Mouse (Mus musculus) natural killer cell, adult 2 months (primary cell): ENCODE data around the gene Rab40c.

Experiments
- DNase-seq, 2 experiments: peaks; one replicate each; pipeline ENCODE4 v3.0.0; 2022; ENCODE audit warnings: low spot score in 2 of 2

Rab40c gene

DNA sequence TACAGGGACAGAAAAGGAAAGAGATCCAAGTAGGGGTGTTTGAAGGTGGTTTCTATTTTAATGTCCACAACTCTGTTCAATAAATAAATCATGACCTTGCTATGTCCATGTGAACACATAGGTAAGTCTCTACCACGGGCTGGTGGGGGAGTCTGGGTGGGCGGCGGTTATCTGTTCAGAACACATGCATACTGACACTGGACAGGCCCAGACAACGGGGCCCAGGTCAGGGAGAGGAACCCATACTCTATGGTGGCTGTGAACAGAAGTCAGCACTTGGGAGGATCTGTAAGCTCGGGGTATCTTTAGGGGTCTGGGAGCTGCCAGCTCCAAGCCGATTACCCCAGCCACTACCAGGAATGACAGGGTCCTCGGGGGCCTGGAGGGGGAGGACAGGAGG is 26.8 kb upstream of the Rab40c start:
- DNase-seq: no peak

DNA sequence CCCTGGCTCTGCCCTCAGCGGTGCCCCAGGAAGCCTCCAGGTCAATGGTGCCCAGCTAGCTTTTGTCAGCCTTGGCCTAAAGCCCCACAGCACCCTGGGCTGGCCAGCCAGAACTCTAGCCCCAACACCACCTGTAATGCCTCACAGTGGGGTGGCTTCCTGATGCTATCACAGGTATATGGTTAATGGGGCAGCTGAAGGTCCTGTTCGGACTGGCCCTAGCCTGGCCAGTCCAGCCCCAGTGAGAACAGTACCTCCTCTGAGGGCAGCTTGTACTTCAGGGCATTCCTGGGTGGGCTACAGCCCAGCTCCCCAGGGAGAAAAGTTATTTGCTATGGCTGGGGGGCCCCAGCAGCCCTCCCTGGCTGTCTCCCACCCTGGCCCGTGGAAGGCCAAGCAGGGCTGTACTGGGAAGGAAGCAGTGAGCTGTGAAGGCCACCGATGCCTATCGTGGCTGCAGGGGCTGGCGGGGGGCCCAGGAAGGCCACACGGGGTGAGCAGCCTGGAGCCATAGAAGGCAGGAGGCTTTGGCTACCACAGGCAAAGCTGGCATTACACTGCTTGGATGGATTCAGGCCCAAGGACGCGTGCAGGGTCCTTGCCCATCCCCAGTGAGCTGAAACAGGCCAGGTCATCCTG is 26.1 kb upstream of the Rab40c start:
- DNase-seq: no peak

DNA sequence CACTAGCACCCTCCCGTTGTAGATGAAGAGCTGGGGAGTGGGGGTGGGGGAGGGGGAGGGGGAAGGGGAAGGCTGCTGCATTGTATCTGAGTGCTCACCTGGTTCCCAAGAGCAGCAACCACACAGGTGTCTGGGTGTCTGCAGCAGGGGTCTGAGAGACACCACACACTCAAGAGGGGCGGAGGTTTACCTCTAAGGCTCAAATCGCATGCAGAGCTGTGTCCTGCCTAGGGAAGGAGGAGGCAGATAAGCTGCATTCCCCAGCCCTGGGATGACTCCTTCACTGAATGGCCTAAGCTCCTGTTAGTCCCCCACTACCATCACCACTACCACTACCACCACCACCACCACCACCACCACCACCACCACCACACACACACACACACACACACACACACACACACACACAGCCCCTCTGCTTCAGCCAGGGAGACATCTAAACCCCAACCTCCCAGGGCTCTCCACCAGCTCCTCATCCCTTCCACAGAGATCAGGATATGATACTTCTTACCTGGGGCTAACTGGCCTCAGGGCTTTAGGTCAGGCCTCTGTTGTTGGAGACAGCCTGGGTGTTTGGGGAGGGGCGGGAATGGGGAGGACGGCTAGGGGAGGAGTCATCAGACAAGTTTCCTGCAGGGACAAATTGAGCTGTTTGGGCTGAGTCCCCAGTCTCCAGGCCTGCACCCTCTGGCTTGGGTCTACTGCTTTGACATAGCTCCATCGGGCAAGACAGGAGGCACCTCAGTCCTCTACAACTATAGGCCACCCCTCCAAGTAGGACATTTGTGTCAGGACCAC is 25.0 kb upstream of the Rab40c start, which contains the start of the genes Pigq and Nhlrc4:
Gene Pigq (minus strand): TSS at position 571 of the 798 bp plus-strand sequence.
Gene Nhlrc4 (minus strand): TSS at position 596 of the 798 bp plus-strand sequence.
- no peak for DNase-seq

DNA sequence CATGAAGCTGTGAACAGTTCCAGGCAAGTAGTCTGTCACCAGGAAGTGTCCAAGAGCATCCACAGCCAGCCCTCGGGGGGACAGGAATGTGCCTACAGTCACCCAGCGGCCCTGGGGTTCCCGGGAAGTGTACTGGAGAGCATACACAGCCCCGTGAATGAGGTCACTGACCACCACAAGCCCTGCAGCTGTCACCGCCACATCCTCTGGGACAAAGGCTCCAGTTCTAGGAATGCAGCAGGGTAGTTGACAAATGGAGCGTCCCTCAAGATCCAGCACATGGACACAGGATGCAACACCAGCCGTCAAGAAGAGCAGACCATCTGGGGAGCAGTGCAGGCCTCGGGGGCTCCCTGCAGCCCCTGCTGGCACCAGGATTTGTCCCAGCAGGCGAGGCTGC is 24.2 kb upstream of the Rab40c start:
- no peak for DNase-seq

- no peak for DNase-seq
These were observed 23.7 kb upstream of the Rab40c start for GRCm38 (mm10) chr17:25943221-25943620.

GRCm38 (mm10) chr17:25942597-25943151 is 23.1 kb upstream of the Rab40c start:
- DNase-seq: no peak

DNA sequence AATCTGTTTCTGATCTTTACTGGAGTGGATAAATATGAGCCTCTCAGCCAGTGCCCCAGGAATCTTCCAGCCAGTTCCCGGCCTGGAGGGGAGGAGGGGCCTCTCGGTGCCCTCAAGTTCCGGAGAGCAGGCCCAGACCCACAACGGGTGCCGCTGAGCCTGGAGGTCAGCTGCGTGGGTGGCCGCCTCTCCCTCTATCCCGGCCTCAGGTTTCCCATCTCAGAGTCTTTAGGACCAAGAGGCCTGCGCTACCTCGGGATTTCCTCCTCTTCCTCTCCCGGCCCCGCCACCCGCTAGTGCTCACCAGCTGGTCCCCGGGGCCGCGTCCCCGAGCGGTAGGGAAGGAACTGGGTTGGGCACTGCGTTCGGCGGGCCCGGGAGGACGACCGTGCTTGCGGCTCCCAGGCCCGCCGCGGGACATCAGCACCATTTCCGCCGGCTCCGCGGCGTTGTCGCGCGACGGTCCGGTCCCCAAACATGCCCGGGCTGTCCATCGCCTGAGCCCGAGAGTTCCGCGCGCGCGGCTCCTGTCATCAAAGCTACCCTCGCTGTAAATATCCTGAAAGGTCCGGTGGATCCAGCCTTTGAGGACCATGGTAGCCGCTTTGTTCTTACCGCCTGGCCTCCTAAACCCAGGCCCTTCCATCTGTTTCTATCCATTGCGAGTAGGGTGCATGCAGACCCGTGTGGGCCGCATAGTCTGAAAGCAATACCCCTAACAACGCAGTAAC is 22.1 kb upstream of the Rab40c start:
- DNase-seq: peak; percentile 53 to 69

- DNase-seq: no peak
These were observed 15.0 kb upstream of the Rab40c start for GRCm38 (mm10) chr17:25934526-25934925.

GRCm38 (mm10) chr17:25925348-25925747 is 5.8 kb upstream of the Rab40c start:
- DNase-seq: no peak

- DNase-seq: no peak
These were observed 2.6 kb upstream of the Rab40c start for GRCm38 (mm10) chr17:25922120-25922519.

- DNase-seq: peak; percentile 99 to 100
These were observed 487 bp upstream of the Rab40c start for GRCm38 (mm10) chr17:25919786-25920642.

GRCm38 (mm10) chr17:25918037-25918750 is 1.3 kb downstream of the Rab40c start:
- no peak for DNase-seq

- DNase-seq: no peak
These were observed 2.4 kb downstream of the Rab40c start for GRCm38 (mm10) chr17:25916931-25917647.

DNA sequence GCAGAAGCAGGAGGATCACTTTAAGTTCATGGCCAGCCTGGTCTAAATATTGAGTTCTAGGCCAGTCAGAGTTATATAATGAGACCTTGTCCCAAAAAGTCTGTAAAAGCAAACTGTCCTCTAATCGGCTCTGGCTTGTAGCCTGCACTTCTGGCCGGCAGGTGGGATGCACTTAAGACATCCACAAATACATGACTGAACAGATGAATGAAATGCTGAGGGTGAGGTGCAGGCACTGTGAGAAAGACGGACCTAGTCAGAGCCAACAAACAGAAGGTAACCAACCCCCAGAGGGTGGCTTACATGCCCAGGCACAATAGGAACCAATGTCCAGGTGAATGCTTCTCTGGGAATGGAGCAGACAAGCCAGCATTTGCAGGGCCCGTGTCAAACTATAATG is 5.2 kb downstream of the Rab40c start:
- no peak for DNase-seq

DNA sequence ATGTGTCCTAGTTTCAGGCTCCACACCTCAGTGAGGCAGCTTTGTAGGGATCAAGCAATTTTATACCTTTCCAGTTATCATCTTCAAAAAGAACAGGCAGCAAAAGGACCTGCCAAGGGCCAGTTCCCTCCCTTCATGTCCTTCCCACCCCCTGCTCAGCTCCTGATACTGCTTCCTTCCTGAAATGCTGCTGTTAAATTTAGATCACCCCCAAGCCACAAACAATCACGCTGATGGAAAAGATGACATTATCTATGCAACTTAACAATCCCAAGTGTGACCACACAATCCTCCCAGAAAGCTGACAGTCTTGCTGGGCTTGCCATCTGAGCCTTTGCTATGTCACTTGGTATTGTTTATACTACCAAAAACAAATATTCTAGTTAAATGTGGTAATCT is 5.7 kb downstream of the Rab40c start:
- no peak for DNase-seq

- DNase-seq: no peak
These were observed 6.2 kb downstream of the Rab40c start for GRCm38 (mm10) chr17:25913186-25913876.

DNA sequence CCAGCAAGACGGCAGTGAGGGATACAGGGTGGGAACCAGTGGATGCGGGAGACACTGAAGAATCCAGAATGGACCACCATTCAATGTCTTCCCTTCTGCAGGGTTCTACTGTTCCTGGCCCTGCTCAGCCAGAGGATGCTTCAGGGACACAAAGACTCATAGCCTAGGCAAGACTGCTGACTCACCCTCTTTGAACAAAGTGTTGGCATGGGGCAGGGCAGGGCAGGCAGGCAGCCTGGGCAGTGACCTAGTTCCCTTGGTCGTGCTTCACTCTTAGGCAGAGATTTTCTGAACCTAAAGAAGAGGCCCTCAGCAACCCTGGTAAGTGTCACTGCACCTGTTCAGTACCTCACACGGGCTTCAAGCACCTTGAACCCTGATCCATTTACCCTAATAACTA is 7.7 kb downstream of the Rab40c start:
- DNase-seq: no peak

DNA sequence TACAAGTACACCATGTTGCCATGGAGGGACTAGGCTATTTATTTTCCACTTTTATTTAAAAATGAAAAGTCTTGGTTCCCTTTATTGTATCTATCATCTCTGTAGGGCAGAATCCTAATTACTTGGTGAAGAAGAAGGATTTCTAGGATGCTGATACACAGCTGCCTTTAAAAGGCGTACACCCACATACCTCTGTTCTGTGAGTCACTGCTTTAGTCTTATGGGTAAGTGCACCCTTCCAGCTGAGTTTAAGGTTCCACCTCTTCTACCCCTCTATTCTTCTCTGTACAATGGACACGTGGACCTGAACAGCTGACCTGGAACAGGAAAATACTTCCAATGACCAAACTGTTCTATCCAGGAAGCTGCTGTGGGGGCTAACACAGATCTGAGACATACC is 11.9 kb downstream of the Rab40c start:
- no peak for DNase-seq

- no peak for DNase-seq
These were observed 16.5 kb downstream of the Rab40c start for GRCm38 (mm10) chr17:25903061-25903460.
